Mouse (Mus musculus) liver, embryonic 11.5 days (tissue): ENCODE data around the gene Nckipsd. TPM values are rescaled to one million over a fixed set of nuclear protein-coding genes. Genes with fewer than 3 reads are reported as not detected.
A peak's percentile ranks its signal among the peaks of the same experiment; 100 is the strongest.

Source experiments
- ATAC-seq: fragments of 200-750 bp; cut with Nextera tagmentation; replicated peaks from 2 replicates; pipeline ENCODE4 v1.8.0; 2017; ENCODE audit warnings: moderate number of reproducible peaks, mild to moderate bottlenecking, moderate TSS enrichment, moderate library complexity; ENCODE audit not compliant: low FRiP score
- DNase-seq: peaks from one replicate; pipeline ENCODE4 v3.0.0-alpha.2; 2017; ENCODE audit warnings: low spot score
- H3K27ac ChIP-seq: fragments of 300-500 bp; sonication (generic); 2 replicates; pipeline ENCODE4 v1.5.1; 2014; ENCODE audit warnings: mild to moderate bottlenecking, low read depth, low read length, control low read depth
- H3K27me3 ChIP-seq: fragments of 300-500 bp; sonication (generic); replicated peaks from 2 replicates; pipeline ENCODE4 v1.6.1; 2014; ENCODE audit warnings: low read length, mixed read lengths; ENCODE audit not compliant: control insufficient read depth, insufficient read depth
- H3K36me3 ChIP-seq: fragments of 300-500 bp; sonication (generic); 2 replicates; pipeline ENCODE4 v1.6.1; 2014; ENCODE audit warnings: mild to moderate bottlenecking, low read length, moderate library complexity, mixed read lengths; ENCODE audit not compliant: control insufficient read depth, insufficient read depth
- H3K4me1 ChIP-seq: fragments of 300-500 bp; sonication (generic); replicated peaks from 2 replicates; pipeline ENCODE4 v1.6.1; 2014; ENCODE audit warnings: low read length, mixed read lengths; ENCODE audit not compliant: control insufficient read depth, insufficient read depth
- H3K4me2 ChIP-seq: fragments of 300-500 bp; sonication (generic); 2 replicates; pipeline ENCODE4 v1.6.1; 2014; ENCODE audit warnings: mild to moderate bottlenecking, control low read depth, moderate library complexity
- H3K4me3 ChIP-seq: fragments of 300-500 bp; sonication (generic); 2 replicates; pipeline ENCODE4 v1.5.1; 2014; ENCODE audit warnings: low read depth, low read length, control low read depth
- H3K9ac ChIP-seq: fragments of 300-500 bp; sonication (generic); 2 replicates; pipeline ENCODE4 v1.6.1; 2014; ENCODE audit warnings: low read depth, low read length, control low read depth
- H3K9me3 ChIP-seq: fragments of 300-500 bp; sonication (generic); 2 replicates; pipeline ENCODE4 v1.6.1; 2016; ENCODE audit warnings: low read length, inconsistent platforms, mixed read lengths; ENCODE audit not compliant: control insufficient read depth
- WGBS: fragments of 180-500 bp; shearing (Covaris S2); extraction: QIAGEN DNeasy Blood & Tissue Kit; methylation state at CpG from one replicate; pipeline ENCODE4 v1.1.7; 2014; 5-methylcytosine and 5-hydroxymethylcytosine counted together
- polyA plus RNA-seq: library from polyadenylated mRNA; unstranded; fragments of >200 nt; fragmentation: Nextera tagmentation; extraction: Ambion mirVana; gene quantifications from 2 replicates; pipeline ENCODE4 v1.2.1, GENCODE M21; 2014

Gene Nckipsd
- polyA plus RNA-seq, 1 experiment from 2014 or later = 16.2 TPM

DNA sequence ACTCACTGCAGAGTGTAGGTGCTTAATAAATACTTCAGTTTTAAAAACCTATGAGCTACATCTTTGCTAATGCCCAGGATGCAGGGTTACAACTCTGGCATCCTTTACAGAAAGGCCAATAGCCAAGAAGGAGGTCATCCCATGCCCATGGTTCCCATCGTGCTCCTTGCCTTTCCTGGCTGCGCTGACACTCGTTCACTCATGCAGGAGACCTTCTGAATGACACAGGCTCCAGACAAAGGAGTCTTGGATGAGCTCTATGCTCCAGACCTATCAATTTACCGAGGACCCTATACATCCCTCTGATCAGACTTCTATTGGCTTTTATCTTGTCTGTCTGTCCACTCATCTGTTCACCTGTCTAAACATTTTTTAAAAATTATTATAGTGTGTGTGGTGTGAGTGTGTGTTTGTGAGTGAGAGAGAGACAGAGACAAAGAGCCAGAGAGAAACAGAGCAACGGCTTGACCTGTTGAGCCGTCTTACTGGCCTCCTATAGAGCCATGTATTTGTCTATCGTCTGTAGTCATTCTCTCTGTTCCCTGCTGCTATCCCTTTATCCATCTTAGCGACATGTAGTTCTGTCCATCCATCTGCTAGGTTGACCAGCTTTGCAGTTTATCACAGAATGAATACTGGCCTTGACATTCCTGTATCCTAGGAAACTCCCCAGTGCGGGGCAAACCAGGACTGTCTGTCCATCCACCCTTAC, 25.2 kb upstream of the Nckipsd start:
- no peaks in the 10 kb centered on the region for H3K27me3 ChIP-seq
- peak overlapping the region; percentile 93; the same call in 1 of the 2 replicates for H3K9ac ChIP-seq
- peak overlapping the region; percentile 89 for H3K4me3 ChIP-seq
- 0 out of 2 replicates have a peak, but pooled peaks have one; percentile 1 for ATAC-seq
- H3K4me1 ChIP-seq = peaks cover 24% of the 10 kb centered on the region
- 35% methylated on average over 9 of the region's 9 CpGs for WGBS
- peak overlapping the region; percentile 80 for H3K4me2 ChIP-seq
- H3K9me3 ChIP-seq = no peaks in the 10 kb centered on the region
- peaks cover 3% of the 10 kb centered on the region; the same call in 1 of the 2 replicates for H3K36me3 ChIP-seq
- DNase-seq = no peak
- no peak overlapping the region; the same call in 1 of the 2 replicates for H3K27ac ChIP-seq

DNA sequence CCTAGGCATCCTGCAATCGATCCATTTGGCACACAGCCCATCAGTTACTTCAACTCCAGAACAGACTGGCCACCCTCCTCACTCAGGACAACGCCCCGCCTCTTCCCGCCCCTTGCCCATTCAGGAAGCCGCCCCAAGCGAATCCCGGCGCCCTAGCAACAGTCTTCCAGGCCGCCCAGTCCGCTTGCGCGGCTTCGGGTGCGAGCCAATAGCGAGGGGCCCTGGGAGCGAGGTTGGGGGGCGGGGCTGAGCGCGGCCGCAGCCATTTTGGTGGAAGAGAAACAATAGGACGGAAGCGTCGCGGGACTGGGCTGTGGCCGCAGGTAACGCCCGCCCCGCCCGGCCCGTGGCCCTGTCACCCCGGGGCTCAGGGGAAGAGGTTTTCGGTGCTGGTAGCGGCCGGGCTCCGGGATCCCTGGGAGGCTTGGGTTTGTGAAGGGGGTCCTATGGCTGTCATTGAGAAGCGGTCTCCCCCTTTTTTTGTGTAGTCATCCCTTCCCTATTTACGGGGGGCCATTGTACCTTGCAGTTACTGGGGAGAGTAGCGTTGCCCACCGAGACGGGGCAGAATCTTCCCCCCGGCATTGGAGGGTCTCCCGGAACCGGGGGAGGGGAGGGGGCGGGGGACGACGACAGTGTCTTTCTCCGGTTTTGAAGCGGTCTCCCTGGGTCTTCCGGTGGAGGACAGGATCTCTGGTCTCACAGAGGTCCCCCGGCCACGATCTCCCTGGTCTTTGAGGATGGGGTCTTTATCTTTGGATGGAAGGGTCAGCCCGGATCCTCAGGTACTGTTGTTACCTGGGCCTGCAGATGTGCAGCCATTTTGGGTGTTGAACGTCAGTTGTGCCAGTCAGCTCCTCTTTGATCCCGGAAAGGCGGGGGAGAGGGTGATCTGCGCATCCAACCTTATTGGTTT, 24.4 kb upstream of the Nckipsd start, which contains the start of gene Ip6k2:
Ip6k2 (plus strand) TSS at position 249 of the 916 bp plus-strand sequence.
- WGBS = 1% methylated on average over 56 of the region's 56 CpGs
- Histone ChIP-seq H3K27ac (peak within 1 kb of the TSS; percentile 82), H3K9ac (peak within 1 kb of the TSS; percentile 93), H3K36me3 (peaks cover 3% of the 10 kb centered on the region; the same call in 1 of the 2 replicates), H3K4me1 (peaks cover 29% of the 10 kb centered on the region), H3K9me3 (no peaks in the 10 kb centered on the region), H3K27me3 (no peaks in the 10 kb centered on the region), H3K4me2 (peak within 1 kb of the TSS; percentile 80), H3K4me3 (peak within 1 kb of the TSS; percentile 89)
- ATAC-seq (peak; percentile 99), DNase-seq (peak; percentile 96)

DNA sequence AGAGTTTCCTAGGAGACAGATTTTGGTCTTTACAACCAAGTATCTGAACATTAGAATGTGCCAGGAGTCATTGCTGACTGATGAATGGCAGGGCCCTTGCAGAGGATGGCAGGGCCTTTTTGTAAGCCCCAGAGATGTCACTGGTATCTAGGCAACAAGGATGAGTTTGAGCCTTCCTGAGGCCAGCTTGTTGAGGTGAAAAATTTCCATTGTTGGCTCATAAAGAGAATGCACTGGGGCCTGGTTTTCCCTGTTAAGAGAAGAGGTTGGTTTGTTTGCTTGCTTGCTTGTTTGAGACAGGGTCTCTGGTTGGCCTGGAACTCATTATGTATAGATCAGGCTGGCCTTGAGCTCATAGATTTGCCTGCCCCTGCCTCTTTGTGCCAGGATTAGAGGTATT, 22.8 kb upstream of the Nckipsd start:
- ATAC-seq = no peak
- H3K9ac ChIP-seq = peak overlapping the region; percentile 12; the same call in 1 of the 2 replicates
- no peak overlapping the region for H3K27ac ChIP-seq
- peaks cover 31% of the 10 kb centered on the region for H3K4me1 ChIP-seq
- H3K9me3 ChIP-seq = no peaks in the 10 kb centered on the region
- peak overlapping the region; percentile 89 for H3K4me3 ChIP-seq
- peaks cover 3% of the 10 kb centered on the region; the same call in 1 of the 2 replicates for H3K36me3 ChIP-seq
- DNase-seq = no peak
- peak overlapping the region; percentile 80 for H3K4me2 ChIP-seq
- H3K27me3 ChIP-seq = no peaks in the 10 kb centered on the region

DNA sequence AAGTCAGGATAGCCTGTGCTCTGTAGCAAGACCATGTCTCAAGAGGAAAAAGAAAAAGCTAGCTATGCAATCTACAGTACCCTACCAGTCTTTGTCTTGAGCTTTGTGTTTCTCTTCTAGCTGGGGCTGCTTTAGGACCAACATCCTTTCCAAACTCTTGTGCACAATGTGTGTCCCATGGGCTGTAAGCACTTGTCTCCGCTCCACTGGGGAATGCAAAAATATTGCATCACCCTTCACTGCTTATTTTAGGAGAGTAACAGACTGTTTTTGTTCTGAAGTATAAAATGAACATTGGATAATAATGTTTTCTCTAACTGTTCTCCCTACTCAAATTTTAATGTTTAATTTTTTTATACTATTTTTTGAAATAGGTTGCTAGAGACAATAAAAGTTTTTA, 21.7 kb upstream of the Nckipsd start:
- 88% methylated on average over 1 of the region's 1 CpGs for WGBS
- H3K27ac ChIP-seq = no peak overlapping the region
- H3K4me2 ChIP-seq = no peak overlapping the region
- H3K4me3 ChIP-seq = no peak overlapping the region
- no peak for DNase-seq
- peaks cover 3% of the 10 kb centered on the region; the same call in 1 of the 2 replicates for H3K36me3 ChIP-seq
- H3K4me1 ChIP-seq = peaks cover 36% of the 10 kb centered on the region
- H3K9ac ChIP-seq = no peak overlapping the region
- no peaks in the 10 kb centered on the region for H3K9me3 ChIP-seq
- H3K27me3 ChIP-seq = no peaks in the 10 kb centered on the region
- ATAC-seq = no peak

DNA sequence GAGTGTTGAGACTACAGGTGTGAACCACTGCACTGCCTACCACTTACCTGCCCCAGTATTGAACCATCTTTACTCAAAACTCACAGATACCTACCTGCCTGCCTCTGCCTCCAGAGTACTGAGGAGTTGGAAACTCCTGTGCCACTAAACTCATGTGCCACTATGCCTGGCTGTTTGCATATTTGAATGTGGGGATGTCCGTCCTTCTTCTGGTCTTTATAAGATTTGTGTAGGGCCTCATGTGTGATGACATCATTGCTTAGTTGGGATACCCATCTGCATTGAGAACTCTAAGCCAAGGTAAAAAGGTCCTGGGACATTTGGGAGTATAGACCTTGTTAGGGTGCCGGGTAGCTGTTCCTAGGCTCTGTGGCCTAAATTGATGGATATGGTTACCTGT, 21.1 kb upstream of the Nckipsd start:
- WGBS = 95% methylated on average over 2 of the region's 2 CpGs
- Histone ChIP-seq H3K9ac (no peak overlapping the region), H3K27me3 (no peaks in the 10 kb centered on the region), H3K36me3 (peaks cover 3% of the 10 kb centered on the region; the same call in 1 of the 2 replicates), H3K4me1 (peaks cover 38% of the 10 kb centered on the region), H3K4me2 (no peak overlapping the region), H3K4me3 (no peak overlapping the region), H3K27ac (no peak overlapping the region), H3K9me3 (no peaks in the 10 kb centered on the region)
- ATAC-seq (no peak), DNase-seq (no peak)

DNA sequence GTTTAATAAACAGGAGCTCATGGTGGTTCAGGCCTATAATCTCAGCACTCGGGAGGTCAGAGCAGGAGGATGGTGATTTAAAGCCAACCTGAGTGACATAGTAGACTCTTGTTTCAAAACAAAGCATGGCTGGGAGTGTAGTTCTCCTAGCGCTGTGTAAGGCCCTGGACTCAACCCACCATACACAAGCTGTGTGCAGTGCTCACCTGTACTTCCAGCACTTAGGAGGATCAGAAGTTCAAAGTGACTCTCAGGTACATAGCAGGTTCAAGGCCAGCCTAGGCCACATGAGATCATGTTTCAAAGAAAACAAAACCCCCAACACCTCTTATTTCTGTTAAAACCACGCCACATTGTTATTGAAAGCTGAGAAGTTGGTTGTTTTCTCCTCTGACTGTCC, 19.5 kb upstream of the Nckipsd start:
- DNase-seq (no peak), ATAC-seq (no peak)
- WGBS = 79% methylated on average over 3 of the region's 3 CpGs
- Histone ChIP-seq H3K4me3 (no peak overlapping the region), H3K27ac (no peak overlapping the region), H3K36me3 (peaks cover 3% of the 10 kb centered on the region; the same call in 1 of the 2 replicates), H3K4me1 (peaks cover 41% of the 10 kb centered on the region), H3K9ac (no peak overlapping the region), H3K27me3 (no peaks in the 10 kb centered on the region), H3K4me2 (no peak overlapping the region), H3K9me3 (no peaks in the 10 kb centered on the region)

DNA sequence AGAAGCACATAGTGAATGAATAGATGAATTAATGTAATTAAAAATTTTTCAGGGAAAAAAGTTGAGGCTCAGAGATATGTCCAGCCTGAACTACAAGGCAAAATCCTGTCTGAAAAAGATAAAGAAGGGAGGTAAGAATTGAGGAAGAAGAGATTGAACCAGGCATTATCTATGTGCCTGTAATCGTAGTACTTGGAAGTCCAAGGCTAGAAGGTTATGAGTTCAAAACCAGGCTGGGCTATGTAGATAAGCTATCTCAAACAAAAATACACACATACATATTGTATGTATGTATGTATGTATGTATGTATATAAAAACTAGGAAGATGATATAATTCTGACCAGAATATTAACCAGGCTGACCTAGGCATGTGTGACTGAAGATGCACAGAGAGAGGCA, 15.9 kb upstream of the Nckipsd start:
- 39% methylated on average over 1 of the region's 1 CpGs for WGBS
- Histone ChIP-seq H3K4me2 (no peak overlapping the region), H3K4me1 (peaks cover 56% of the 10 kb centered on the region), H3K9me3 (no peaks in the 10 kb centered on the region), H3K4me3 (no peak overlapping the region), H3K27me3 (no peaks in the 10 kb centered on the region), H3K9ac (no peak overlapping the region), H3K27ac (no peak overlapping the region), H3K36me3 (peaks cover 14% of the 10 kb centered on the region)
- peak; percentile 35 for ATAC-seq
- DNase-seq = no peak

DNA sequence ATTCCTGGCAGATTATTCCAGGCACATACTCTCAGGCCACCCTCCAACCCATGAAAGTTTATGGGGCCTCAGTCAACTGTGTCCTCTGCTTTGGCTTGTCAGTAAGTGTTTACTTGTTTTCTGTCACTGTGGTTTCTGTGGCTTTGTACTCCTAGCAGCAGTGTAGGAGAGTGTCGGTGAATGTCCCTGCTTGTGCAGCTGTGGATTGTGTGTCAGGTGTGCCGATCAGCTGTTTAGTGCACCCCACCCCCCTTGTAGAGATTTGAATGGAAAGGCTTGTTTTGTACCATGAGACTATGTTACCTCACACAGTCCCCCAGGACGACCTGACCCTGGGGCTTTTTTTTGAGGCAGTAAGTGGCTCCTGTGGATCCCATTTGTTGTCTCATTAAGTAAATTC, 15.4 kb upstream of the Nckipsd start:
- ATAC-seq = no peak
- 50% methylated on average over 3 of the region's 3 CpGs for WGBS
- Histone ChIP-seq H3K9me3 (no peaks in the 10 kb centered on the region), H3K4me3 (no peak overlapping the region), H3K4me2 (no peak overlapping the region), H3K9ac (0 out of 2 replicates have a peak overlapping the region, but pooled peaks have one; percentile 1), H3K27ac (no peak overlapping the region), H3K27me3 (no peaks in the 10 kb centered on the region), H3K36me3 (peaks cover 16% of the 10 kb centered on the region), H3K4me1 (peaks cover 56% of the 10 kb centered on the region)
- no peak for DNase-seq
